Mouse (Mus musculus) G1E (cell line): ENCODE results near the gene Tepp. TPM values are rescaled to one million over a fixed set of nuclear protein-coding genes. Genes with fewer than 3 reads are reported as not detected.

Source experiments
- ATAC-seq: 2 replicates; pipeline ENCODE4 v1.8.0; 2016; ENCODE audit warnings: mild to moderate bottlenecking; ENCODE audit not compliant: insufficient number of reproducible peaks, poor library complexity, low FRiP score, severe bottlenecking; ENCODE audit errors: extremely low read depth
- DNase-seq: peaks from one replicate; pipeline ENCODE4 v3.0.0; 2012; ENCODE audit warnings: low spot score
- H3K27me3 ChIP-seq: 2 replicates; pipeline ENCODE4 v1.6.1; 2012; ENCODE audit warnings: mild to moderate bottlenecking, low read length, inconsistent platforms; ENCODE audit not compliant: insufficient read depth
- H3K36me3 ChIP-seq: replicated peaks from 2 replicates; pipeline ENCODE3; 2012; ENCODE audit warnings: mild to moderate bottlenecking, inconsistent platforms
- H3K4me1 ChIP-seq: 2 replicates; pipeline ENCODE4 v1.6.1; 2012; ENCODE audit warnings: low read depth, low read length, inconsistent platforms, mixed read lengths; ENCODE audit not compliant: insufficient read depth
- H3K4me3 ChIP-seq: 2 replicates; pipeline ENCODE4 v1.5.1; 2012; ENCODE audit warnings: low read depth, mild to moderate bottlenecking, inconsistent platforms, low read length, moderate library complexity, mixed read lengths
- H3K9me3 ChIP-seq: replicated peaks from 2 replicates; pipeline ENCODE4 v1.6.1; 2012; ENCODE audit warnings: inconsistent platforms
- CTCF ChIP-seq: IDR thresholded peaks from 2 replicates; pipeline ENCODE4 v1.5.1; 2012; ENCODE audit warnings: low read depth, low read length, inconsistent platforms, mixed read lengths
- GATA1 ChIP-seq: IDR thresholded peaks from 2 replicates; pipeline ENCODE4 v1.6.1; 2012; ENCODE audit warnings: borderline replicate concordance, low read length, inconsistent platforms, mixed read lengths
- GATA2 ChIP-seq: IDR thresholded peaks from 2 replicates; pipeline ENCODE4 v1.6.1; 2012; ENCODE audit warnings: low read depth, low read length, inconsistent platforms, borderline replicate concordance
- POLR2AphosphoS5 ChIP-seq: IDR thresholded peaks from 2 replicates; pipeline ENCODE4 v1.6.1; 2012; ENCODE audit warnings: low read depth, low read length, inconsistent platforms; ENCODE audit not compliant: insufficient replicate concordance
- TAL1 ChIP-seq: conservative IDR thresholded peaks from 2 replicates; pipeline ENCODE4 v1.6.1; 2012; ENCODE audit warnings: low read depth, low read length, inconsistent platforms, mixed read lengths
- polyA plus RNA-seq: library from polyadenylated mRNA; stranded (reverse); fragments of >175 nt; gene quantifications from 2 replicates; pipeline ENCODE4 v1.2.3, GENCODE M21; 2012
- total RNA-seq, 2 experiments: library from RNA; stranded (forward) in 1 of 2; stranded (reverse) in 1 of 2; fragments of 200-1000 nt in 1 of 2; fragments of >200 nt in 1 of 2; fragmentation: Nextera tagmentation in 1 of 2; gene quantifications; 2 replicates each; pipeline ENCODE4 v1.2.3; 2014 to 2017

Tepp gene
- total and polyA plus RNA-seq, 3 experiments, result not detected

DNA sequence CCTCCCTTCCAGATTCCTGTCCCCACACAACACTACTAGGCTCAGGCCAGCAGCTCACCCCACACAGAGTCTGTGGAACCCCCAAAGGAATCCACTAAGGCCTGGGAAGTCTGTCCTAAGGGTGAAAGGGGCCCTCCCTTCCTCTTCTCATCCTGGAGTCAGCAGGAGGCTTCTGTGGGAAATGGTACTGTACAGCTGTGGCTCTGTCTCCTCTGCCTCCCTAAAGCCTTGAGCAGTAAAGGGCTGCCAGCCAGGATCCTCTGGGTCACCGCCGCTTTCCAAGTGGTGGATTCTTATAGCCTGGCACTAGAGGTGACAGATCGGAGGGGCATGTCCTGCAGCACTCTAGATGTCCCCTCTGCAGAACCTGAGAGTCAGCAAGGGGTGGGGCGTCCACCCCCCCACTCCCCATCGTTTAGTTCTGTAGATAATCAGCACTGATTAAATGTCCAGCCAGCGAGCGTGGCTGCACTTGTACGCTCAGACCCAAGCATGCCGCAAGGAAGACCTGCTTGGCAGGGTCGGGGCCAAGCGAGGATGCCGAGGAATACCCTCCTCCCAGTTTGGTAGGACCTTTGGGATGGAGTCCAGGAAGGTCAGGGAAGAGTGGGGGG, 63.1 kb downstream of the Tepp start:
- ATAC-seq (no peak), DNase-seq (no peak)
- H3K4me1 ChIP-seq, result peaks cover 9% of the 10 kb centered on the region; the same call in 1 of the 2 replicates
- H3K9me3 ChIP-seq, result no peaks in the 10 kb centered on the region
- no peak overlapping the region for H3K4me3 ChIP-seq
- no peaks in the 10 kb centered on the region for H3K36me3 ChIP-seq
- H3K27me3 ChIP-seq, result peaks cover 33% of the 10 kb centered on the region
- no peak for TF ChIP-seq GATA1
- TF ChIP-seq POLR2AphosphoS5, result no peak
- TF ChIP-seq TAL1, result no peak
- no peak for TF ChIP-seq CTCF
- no peak for TF ChIP-seq GATA2

DNA sequence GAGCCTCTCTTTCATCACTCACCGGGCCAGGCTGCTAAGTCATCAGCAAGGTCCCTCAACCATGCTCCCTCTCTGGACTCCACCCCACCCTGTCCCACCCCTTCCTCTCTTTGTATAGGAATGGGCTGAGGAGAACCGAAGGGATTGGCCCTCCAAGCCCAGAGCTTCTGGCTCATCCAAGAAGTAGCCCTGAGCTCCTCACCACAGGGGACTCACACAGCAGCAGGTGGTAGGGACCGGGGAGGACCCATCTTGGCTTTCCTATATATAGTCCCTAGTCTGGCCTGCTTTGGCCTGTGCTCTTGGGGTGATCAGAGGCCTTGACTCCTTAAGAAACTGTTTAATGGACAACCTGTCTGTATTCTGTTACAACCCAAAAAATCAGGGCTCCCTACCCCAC, 64.1 kb downstream of the Tepp start:
- no peaks in the 10 kb centered on the region for H3K36me3 ChIP-seq
- ATAC-seq, result no peak
- TF ChIP-seq GATA2 (no peak), TAL1 (no peak), POLR2AphosphoS5 (no peak), CTCF (no peak), GATA1 (no peak)
- H3K4me3 ChIP-seq, result no peak overlapping the region
- no peaks in the 10 kb centered on the region for H3K9me3 ChIP-seq
- DNase-seq, result no peak
- peaks cover 9% of the 10 kb centered on the region; the same call in 1 of the 2 replicates for H3K4me1 ChIP-seq
- H3K27me3 ChIP-seq, result peaks cover 31% of the 10 kb centered on the region

DNA sequence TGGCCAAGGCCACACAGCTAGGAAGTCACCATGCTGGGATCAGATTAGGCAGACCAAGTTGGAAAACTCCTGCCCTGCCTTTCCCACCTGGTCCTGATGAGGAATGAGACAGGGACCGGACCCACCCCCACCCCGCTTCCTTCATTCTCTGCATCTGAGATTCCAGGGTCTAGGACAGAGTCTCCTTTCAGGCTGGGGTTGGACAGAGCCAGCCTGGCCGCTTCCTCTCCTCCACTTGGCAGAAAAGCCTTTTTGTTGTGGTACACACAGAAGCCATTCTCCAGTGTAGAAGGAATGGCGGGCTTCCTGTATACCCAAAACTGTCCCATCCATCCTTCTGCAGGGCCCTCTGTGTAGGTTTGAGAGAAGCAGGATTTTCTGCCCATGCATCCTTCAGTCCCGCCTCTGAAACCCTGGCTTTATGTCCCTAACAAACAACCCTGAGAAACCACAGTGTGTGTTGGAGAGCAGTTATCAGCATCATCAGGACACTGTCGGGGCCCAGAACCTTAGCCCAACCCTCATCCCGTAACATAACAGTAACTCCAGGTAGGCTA, 65.1 kb downstream of the Tepp start:
- Histone ChIP-seq H3K9me3 (no peaks in the 10 kb centered on the region), H3K36me3 (no peaks in the 10 kb centered on the region), H3K4me3 (no peak overlapping the region), H3K4me1 (0 out of 2 replicates have a peak, but pooled peaks cover 3% of the 10 kb centered on the region), H3K27me3 (peaks cover 26% of the 10 kb centered on the region)
- TF ChIP-seq CTCF (no peak), TAL1 (no peak), GATA2 (no peak), POLR2AphosphoS5 (no peak), GATA1 (no peak)
- ATAC-seq (no peak), DNase-seq (no peak)

Other genes with a start within 250 kb of the Tepp start
- gene Katnb1, start 229.4 kb upstream of the Tepp start, total RNA-seq (2014; fragmentation: Nextera tagmentation), result 3.7 and 4.3 TPM in 2 replicates
- gene Katnb1, start 229.4 kb upstream of the Tepp start, total RNA-seq (2017), result 14.3 and 18.1 TPM in 2 replicates
- 31.7 and 40.0 TPM in 2 replicates for gene Katnb1, start 229.4 kb upstream of the Tepp start, polyA plus RNA-seq
- not detected in 2 replicates for gene Kifc3, start 107.8 kb upstream of the Tepp start, total RNA-seq (2014; fragmentation: Nextera tagmentation)
- 0.16 TPM in 1 of 2 replicates, not detected in the other for gene Kifc3, start 107.8 kb upstream of the Tepp start, total RNA-seq (2017)
- gene Kifc3, start 107.8 kb upstream of the Tepp start, polyA plus RNA-seq, result not detected in 2 replicates
- not detected in 2 replicates for gene Cngb1, start 4.0 kb upstream of the Tepp start, total RNA-seq (2014; fragmentation: Nextera tagmentation)
- gene Cngb1, start 4.0 kb upstream of the Tepp start, total RNA-seq (2017), result 0.49 TPM in 1 of 2 replicates, not detected in the other
- gene Cngb1, start 4.0 kb upstream of the Tepp start, polyA plus RNA-seq, result not detected in 2 replicates
- gene Zfp319, start 21.4 kb downstream of the Tepp start, total RNA-seq (2014; fragmentation: Nextera tagmentation), result 7.5 TPM in 2 replicates
- 2.1 and 2.3 TPM in 2 replicates for gene Zfp319, start 21.4 kb downstream of the Tepp start, total RNA-seq (2017)
- 7.2 and 8.2 TPM in 2 replicates for gene Zfp319, start 21.4 kb downstream of the Tepp start, polyA plus RNA-seq
- gene Usb1, start 21.7 kb downstream of the Tepp start, total RNA-seq (2014; fragmentation: Nextera tagmentation), result 48.8 and 60.0 TPM in 2 replicates
- 40.5 and 40.6 TPM in 2 replicates for gene Usb1, start 21.7 kb downstream of the Tepp start, total RNA-seq (2017)
- gene Usb1, start 21.7 kb downstream of the Tepp start, polyA plus RNA-seq, result 21.2 and 28.0 TPM in 2 replicates
- gene Mmp15, start 41.7 kb downstream of the Tepp start, total RNA-seq (2014; fragmentation: Nextera tagmentation), result not detected in 2 replicates
- gene Mmp15, start 41.7 kb downstream of the Tepp start, total RNA-seq (2017), result 0.05 TPM in 1 of 2 replicates, not detected in the other
- gene Mmp15, start 41.7 kb downstream of the Tepp start, polyA plus RNA-seq, result 0.01 TPM in 1 of 2 replicates, not detected in the other
- 52.3 and 81.0 TPM in 2 replicates for gene Cfap20, start 124.3 kb downstream of the Tepp start, total RNA-seq (2014; fragmentation: Nextera tagmentation)
- 62.4 and 63.0 TPM in 2 replicates for gene Cfap20, start 124.3 kb downstream of the Tepp start, total RNA-seq (2017)
- gene Cfap20, start 124.3 kb downstream of the Tepp start, polyA plus RNA-seq, result 29.3 and 38.5 TPM in 2 replicates
- 283 and 300 TPM in 2 replicates for gene Csnk2a2, start 179.5 kb downstream of the Tepp start, total RNA-seq (2014; fragmentation: Nextera tagmentation)
- 31.5 and 45.0 TPM in 2 replicates for gene Csnk2a2, start 179.5 kb downstream of the Tepp start, total RNA-seq (2017)
- gene Csnk2a2, start 179.5 kb downstream of the Tepp start, polyA plus RNA-seq, result 30.8 and 35.8 TPM in 2 replicates
- gene Ccdc113, start 223.5 kb downstream of the Tepp start, total RNA-seq (2014; fragmentation: Nextera tagmentation), result not detected in 2 replicates
- not detected in 2 replicates for gene Ccdc113, start 223.5 kb downstream of the Tepp start, total RNA-seq (2017)
- gene Ccdc113, start 223.5 kb downstream of the Tepp start, polyA plus RNA-seq, result not detected in 2 replicates